Mouse (Mus musculus) limb, embryonic 12.5 days (tissue): ENCODE measurements around the gene Spsb4. TPM values are rescaled to one million over a fixed set of nuclear protein-coding genes. Genes with fewer than 3 reads are reported as not detected.
A peak's percentile ranks its signal among the peaks of the same experiment; 100 is the strongest.

Source experiments
- ATAC-seq: fragments of 200-750 bp; cut with Nextera tagmentation; 2 replicates; pipeline ENCODE4 v1.8.0; 2017; ENCODE audit warnings: low read depth, moderate TSS enrichment; ENCODE audit not compliant: insufficient number of reproducible peaks, insufficient read depth, low FRiP score, low TSS enrichment
- H3K27ac ChIP-seq: fragments of 300-500 bp; sonication (generic); 2 replicates; pipeline ENCODE4 v1.5.1; 2016; ENCODE audit warnings: mild to moderate bottlenecking, moderate library complexity
- H3K27me3 ChIP-seq: fragments of 300-500 bp; sonication (generic); 2 replicates; pipeline ENCODE4 v1.6.1; 2016; ENCODE audit warnings: mild to moderate bottlenecking, moderate library complexity
- H3K36me3 ChIP-seq: fragments of 300-500 bp; sonication (generic); 2 replicates; pipeline ENCODE4 v1.6.1; 2016; ENCODE audit warnings: mild to moderate bottlenecking, moderate library complexity
- H3K4me1 ChIP-seq: fragments of 300-500 bp; sonication (generic); replicated peaks from 2 replicates; pipeline ENCODE4 v1.6.1; 2016
- H3K4me2 ChIP-seq: fragments of 300-500 bp; sonication (generic); 2 replicates; pipeline ENCODE4 v1.6.1; 2016; ENCODE audit warnings: mild to moderate bottlenecking, moderate library complexity
- H3K4me3 ChIP-seq: fragments of 300-500 bp; sonication (generic); replicated peaks from 2 replicates; pipeline ENCODE4 v1.5.1; 2016; ENCODE audit warnings: mild to moderate bottlenecking
- H3K9ac ChIP-seq: fragments of 300-500 bp; sonication (generic); replicated peaks from 2 replicates; pipeline ENCODE4 v1.6.1; 2016; ENCODE audit warnings: mild to moderate bottlenecking, moderate library complexity
- H3K9me3 ChIP-seq: fragments of 300-500 bp; sonication (generic); 2 replicates; pipeline ENCODE4 v1.6.1; 2016; ENCODE audit warnings: mild to moderate bottlenecking, moderate library complexity
- WGBS: fragments of 180-500 bp; shearing (Covaris S2); methylation state at CpG from one replicate; pipeline ENCODE4 v1.1.7; 2016; 5-methylcytosine and 5-hydroxymethylcytosine counted together
- polyA plus RNA-seq: library from polyadenylated mRNA; unstranded; fragments of >200 nt; fragmentation: Nextera tagmentation; extraction: Ambion mirVana; gene quantifications from 2 replicates; pipeline ENCODE4 v1.2.1, GENCODE M21; 2016

The Spsb4 gene
- polyA plus RNA-seq, 1 experiment from 2014 or later: 60.8 TPM

- H3K9ac ChIP-seq: no peak overlapping the region
- no peaks in the 10 kb centered on the region for H3K9me3 ChIP-seq
- no peaks in the 10 kb centered on the region; the same call in 1 of the 2 replicates for H3K27me3 ChIP-seq
- H3K36me3 ChIP-seq: no peaks in the 10 kb centered on the region
- H3K4me1 ChIP-seq: no peaks in the 10 kb centered on the region
- H3K4me3 ChIP-seq: no peak overlapping the region
- no peak for ATAC-seq
- WGBS: 86% methylated on average over 3 of the region's 3 CpGs
- H3K4me2 ChIP-seq: no peak overlapping the region
- H3K27ac ChIP-seq: no peak overlapping the region
Measured at GRCm38 (mm10) chr9:97038010-97038409, 19.4 kb upstream of the Spsb4 start.

DNA sequence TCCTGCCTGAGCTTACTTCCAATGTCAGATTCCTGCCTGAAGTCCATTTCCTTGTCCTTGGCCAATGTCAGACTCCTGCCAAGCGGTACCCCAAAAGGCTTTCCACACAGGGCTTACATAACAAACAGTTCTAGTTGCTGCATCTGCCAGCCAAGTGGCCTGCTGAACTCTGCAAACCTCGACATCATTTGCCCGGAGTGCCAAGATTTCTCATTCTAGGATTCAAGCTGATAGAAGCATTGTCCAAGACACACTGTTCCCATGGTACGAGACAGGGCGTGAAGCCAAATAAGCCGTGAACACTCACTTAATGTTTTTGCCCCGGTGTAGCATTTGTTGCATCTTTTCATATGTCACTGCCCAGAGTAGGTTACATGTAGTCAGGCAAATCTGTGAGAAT is 18.0 kb upstream of the Spsb4 start:
- Histone ChIP-seq H3K9ac (no peak overlapping the region), H3K4me2 (no peak overlapping the region), H3K9me3 (no peaks in the 10 kb centered on the region), H3K36me3 (no peaks in the 10 kb centered on the region), H3K4me1 (no peaks in the 10 kb centered on the region), H3K27ac (no peak overlapping the region), H3K4me3 (no peak overlapping the region), H3K27me3 (no peaks in the 10 kb centered on the region; the same call in 1 of the 2 replicates)
- 91% methylated on average over 7 of the region's 7 CpGs for WGBS
- ATAC-seq: no peak

- Histone ChIP-seq H3K27me3 (0 out of 2 replicates have a peak, but pooled peaks cover 7% of the 10 kb centered on the region), H3K4me2 (no peak overlapping the region), H3K4me1 (peaks cover 18% of the 10 kb centered on the region), H3K9ac (no peak overlapping the region), H3K4me3 (no peak overlapping the region), H3K9me3 (no peaks in the 10 kb centered on the region), H3K27ac (no peak overlapping the region), H3K36me3 (no peaks in the 10 kb centered on the region)
- ATAC-seq: no peak
- WGBS: 70% methylated on average over 12 of the region's 12 CpGs
Measured at GRCm38 (mm10) chr9:97027361-97027760, 8.7 kb upstream of the Spsb4 start.

GRCm38 (mm10) chr9:97026006-97026405 is 7.4 kb upstream of the Spsb4 start:
- Histone ChIP-seq H3K27me3 (0 out of 2 replicates have a peak, but pooled peaks cover 7% of the 10 kb centered on the region), H3K4me2 (no peak overlapping the region), H3K9me3 (no peaks in the 10 kb centered on the region), H3K36me3 (no peaks in the 10 kb centered on the region), H3K4me3 (no peak overlapping the region), H3K4me1 (peaks cover 25% of the 10 kb centered on the region), H3K9ac (no peak overlapping the region), H3K27ac (no peak overlapping the region)
- ATAC-seq: no peak
- WGBS: 91% methylated on average over 4 of the region's 4 CpGs

- Histone ChIP-seq H3K27me3 (peaks cover 14% of the 10 kb centered on the region; the same call in 1 of the 2 replicates), H3K36me3 (no peaks in the 10 kb centered on the region), H3K9ac (no peak overlapping the region), H3K9me3 (no peaks in the 10 kb centered on the region), H3K27ac (no peak overlapping the region), H3K4me3 (no peak overlapping the region), H3K4me1 (peaks cover 29% of the 10 kb centered on the region), H3K4me2 (no peak overlapping the region)
- WGBS: 62% methylated on average over 7 of the region's 7 CpGs
- ATAC-seq: no peak
Measured at GRCm38 (mm10) chr9:97024451-97024850, 5.8 kb upstream of the Spsb4 start.

DNA sequence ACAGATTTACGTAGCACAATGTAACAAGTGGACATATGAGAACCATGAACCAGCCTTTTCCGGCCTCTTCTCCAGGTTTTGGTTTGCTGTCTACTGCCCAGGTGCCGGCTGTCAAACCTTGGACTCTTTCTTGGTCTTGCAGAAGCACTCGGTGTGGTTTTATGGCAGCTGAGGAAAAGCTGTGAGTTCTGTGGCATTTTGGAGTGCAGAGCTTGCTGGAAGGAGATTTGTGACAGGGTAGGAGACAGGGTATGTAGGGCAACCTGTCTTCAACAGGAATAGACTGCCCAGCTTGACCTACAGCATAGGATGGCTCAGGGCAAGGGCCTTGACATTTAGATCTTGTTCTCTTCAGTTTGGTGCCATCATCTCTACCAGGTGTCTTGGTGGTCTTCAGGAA is 4.3 kb upstream of the Spsb4 start:
- no peak for ATAC-seq
- Histone ChIP-seq H3K4me2 (no peak overlapping the region), H3K27ac (no peak overlapping the region), H3K4me1 (peaks cover 35% of the 10 kb centered on the region), H3K36me3 (no peaks in the 10 kb centered on the region), H3K9ac (no peak overlapping the region), H3K27me3 (peaks cover 13% of the 10 kb centered on the region; the same call in 1 of the 2 replicates), H3K4me3 (no peak overlapping the region), H3K9me3 (no peaks in the 10 kb centered on the region)
- WGBS: 87% methylated on average over 4 of the region's 4 CpGs

DNA sequence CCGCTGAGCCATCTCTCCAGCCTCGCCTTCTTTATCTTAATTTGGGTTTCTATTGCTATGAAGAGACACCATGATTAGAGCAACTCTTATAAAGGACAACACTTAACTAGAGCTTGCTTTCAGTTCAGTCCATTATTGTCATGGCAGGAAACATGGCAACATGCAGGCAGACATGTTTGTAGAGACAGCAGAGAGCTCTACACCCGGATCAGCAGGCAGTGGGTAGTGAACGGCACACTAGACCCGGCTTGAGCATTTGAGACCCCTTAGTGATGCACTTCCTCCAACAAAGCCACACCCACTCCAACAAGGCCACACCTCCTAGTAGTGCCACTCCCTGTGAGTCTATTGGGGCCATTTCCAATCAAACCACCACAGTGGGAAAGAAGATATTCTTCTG is 3.7 kb upstream of the Spsb4 start:
- 91% methylated on average over 5 of the region's 5 CpGs for WGBS
- H3K4me3 ChIP-seq: no peak overlapping the region
- no peaks in the 10 kb centered on the region for H3K36me3 ChIP-seq
- peaks cover 35% of the 10 kb centered on the region for H3K4me1 ChIP-seq
- H3K4me2 ChIP-seq: no peak overlapping the region
- peaks cover 13% of the 10 kb centered on the region; the same call in 1 of the 2 replicates for H3K27me3 ChIP-seq
- no peaks in the 10 kb centered on the region for H3K9me3 ChIP-seq
- ATAC-seq: no peak
- H3K9ac ChIP-seq: no peak overlapping the region
- H3K27ac ChIP-seq: no peak overlapping the region

GRCm38 (mm10) chr9:97020152-97020551 is 1.5 kb upstream of the Spsb4 start:
- Histone ChIP-seq H3K36me3 (no peaks in the 10 kb centered on the region), H3K9ac (no peak overlapping the region), H3K9me3 (no peaks in the 10 kb centered on the region), H3K4me3 (no peak overlapping the region), H3K4me2 (no peak overlapping the region), H3K27ac (no peak overlapping the region), H3K4me1 (peaks cover 54% of the 10 kb centered on the region), H3K27me3 (peaks cover 17% of the 10 kb centered on the region; the same call in 1 of the 2 replicates)
- 79% methylated on average over 8 of the region's 8 CpGs for WGBS
- ATAC-seq: no peak

- H3K27ac ChIP-seq: no peak overlapping the region
- no peak for ATAC-seq
- 72% methylated on average over 2 of the region's 2 CpGs for WGBS
- H3K27me3 ChIP-seq: peaks cover 17% of the 10 kb centered on the region; the same call in 1 of the 2 replicates
- no peaks in the 10 kb centered on the region for H3K9me3 ChIP-seq
- H3K4me1 ChIP-seq: peaks cover 54% of the 10 kb centered on the region
- H3K9ac ChIP-seq: no peak overlapping the region
- no peaks in the 10 kb centered on the region for H3K36me3 ChIP-seq
- H3K4me3 ChIP-seq: no peak overlapping the region
- H3K4me2 ChIP-seq: 0 out of 2 replicates have a peak overlapping the region, but pooled peaks have one; percentile 85
Measured at GRCm38 (mm10) chr9:97019686-97020085, 1.0 kb upstream of the Spsb4 start.

DNA sequence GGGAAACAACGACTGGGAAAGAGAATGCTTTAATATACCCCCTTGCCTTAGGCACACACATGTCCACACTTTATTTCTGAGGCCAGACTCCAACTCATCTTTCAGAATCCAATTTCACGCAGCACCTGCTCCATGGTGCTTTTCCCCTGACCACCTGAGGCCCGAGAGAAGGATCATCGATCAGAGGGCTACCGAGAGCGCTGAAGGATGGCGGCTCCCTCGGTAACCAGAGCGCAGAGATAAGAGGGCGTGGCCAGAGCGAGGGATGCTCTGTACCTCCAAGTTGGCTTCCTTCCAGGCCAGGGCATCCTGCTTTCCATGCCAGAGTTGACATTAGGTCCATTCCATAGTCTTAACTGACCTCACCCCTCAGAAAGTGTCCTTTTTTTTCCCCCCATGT is 588 bp upstream of the Spsb4 start:
- under 1% methylated on average over 11 of the region's 11 CpGs for WGBS
- H3K27ac ChIP-seq: peak overlapping the region; percentile 93; the same call in 1 of the 2 replicates
- H3K9ac ChIP-seq: peak overlapping the region; percentile 84
- H3K9me3 ChIP-seq: no peaks in the 10 kb centered on the region
- peak overlapping the region; percentile 77 for H3K4me3 ChIP-seq
- H3K36me3 ChIP-seq: no peaks in the 10 kb centered on the region
- peaks cover 17% of the 10 kb centered on the region; the same call in 1 of the 2 replicates for H3K27me3 ChIP-seq
- no peak for ATAC-seq
- peak overlapping the region; percentile 85 for H3K4me2 ChIP-seq
- peaks cover 53% of the 10 kb centered on the region for H3K4me1 ChIP-seq

DNA sequence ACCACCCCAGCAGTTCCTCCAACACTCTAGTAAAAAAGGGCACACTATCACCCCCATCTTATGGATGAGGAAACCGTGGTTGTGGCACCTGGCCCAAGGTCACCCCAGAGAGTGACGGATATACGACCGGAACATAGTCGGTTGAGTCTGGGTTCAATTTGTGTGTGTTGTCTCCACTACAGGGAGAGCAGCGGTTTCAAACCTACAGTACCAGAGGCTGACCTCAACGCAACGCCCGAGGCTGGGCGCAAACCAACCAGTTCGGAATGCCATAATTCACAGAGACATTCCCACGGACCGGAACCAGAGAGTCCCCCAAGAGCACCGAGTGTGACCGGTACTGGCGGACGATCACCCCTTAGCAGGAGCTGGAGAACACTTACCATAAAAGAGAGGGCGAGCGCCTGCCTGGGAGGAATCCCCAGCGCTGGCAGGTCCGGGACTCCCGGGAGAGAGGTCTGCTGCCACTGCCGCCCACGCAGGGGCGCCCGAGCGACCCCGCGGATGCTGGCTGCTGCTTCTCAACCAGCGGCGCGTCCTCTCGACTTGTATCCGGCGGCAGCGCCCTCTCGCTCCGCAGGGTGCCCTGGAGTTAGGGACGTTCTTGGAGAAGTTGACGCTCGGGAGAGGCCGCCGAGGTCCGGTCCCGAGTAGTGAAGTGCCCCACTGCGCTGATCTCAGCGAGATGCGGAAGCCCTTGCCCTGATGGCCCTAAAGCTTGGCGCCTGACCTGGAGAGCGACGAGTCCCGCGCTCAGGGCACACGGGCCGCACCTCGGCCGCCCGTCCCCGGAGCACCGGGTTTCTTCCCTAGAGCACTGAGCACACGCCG is 617 bp downstream of the Spsb4 start:
- Histone ChIP-seq H3K9me3 (no peaks in the 10 kb centered on the region), H3K4me2 (peak overlapping the region; percentile 85), H3K27me3 (peaks cover 20% of the 10 kb centered on the region; the same call in 1 of the 2 replicates), H3K36me3 (0 out of 2 replicates have a peak, but pooled peaks cover 3% of the 10 kb centered on the region), H3K9ac (peak overlapping the region; percentile 84), H3K4me1 (peaks cover 55% of the 10 kb centered on the region), H3K27ac (peak overlapping the region; percentile 93), H3K4me3 (peak overlapping the region; percentile 77)
- under 1% methylated on average over 58 of the region's 62 CpGs for WGBS
- ATAC-seq: peak; percentile 33
